Mouse (Mus musculus) liver, adult 2 months (tissue): ENCODE measurements around the gene Ap1b1.

Source experiments
- CTCF ChIP-seq: fragments of 200-500 bp; IDR thresholded peaks from 2 replicates; pipeline ENCODE4 v1.5.1; 2011; ENCODE audit warnings: low read depth, low read length, control low read depth
- POLR2A ChIP-seq: fragments of 200-500 bp; IDR thresholded peaks from 2 replicates; pipeline ENCODE4 v1.6.1; 2011; ENCODE audit warnings: low read length, control low read depth; ENCODE audit not compliant: insufficient read depth; ENCODE audit errors: extremely low read depth

DNA sequence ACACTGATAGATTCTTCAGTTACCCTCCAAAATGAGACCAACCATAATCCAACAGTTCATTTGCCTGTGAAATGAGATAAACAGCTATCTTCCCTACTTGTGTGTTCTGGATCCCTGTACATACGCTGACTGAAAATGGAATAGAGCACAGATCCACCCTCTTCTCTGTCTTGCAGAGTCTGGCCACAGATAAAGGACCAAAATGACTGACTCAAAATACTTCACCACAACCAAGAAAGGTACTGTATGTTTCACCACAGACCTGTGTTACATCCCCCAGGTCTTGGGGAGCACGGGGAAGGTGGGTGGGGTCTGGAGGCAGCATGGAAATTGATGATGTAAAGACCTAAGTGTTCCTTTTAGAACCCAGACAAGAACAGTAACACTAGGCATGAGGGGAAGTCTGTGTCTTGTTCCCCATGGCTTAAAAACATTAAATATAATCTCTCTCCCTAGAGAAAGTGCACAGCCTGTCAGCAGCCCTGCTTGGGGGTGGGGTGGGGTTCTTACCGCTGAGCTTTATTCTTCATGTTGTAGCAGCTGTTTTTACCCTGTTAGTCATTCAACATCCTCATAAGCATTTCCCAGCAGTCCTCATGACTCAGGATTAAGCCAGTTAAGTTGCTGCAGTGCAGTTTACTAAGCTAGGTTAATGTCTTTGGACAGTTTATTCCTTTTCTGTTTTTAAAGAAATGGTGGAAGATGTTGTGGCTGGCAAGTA is 22.9 kb downstream of the Ap1b1 start:
- TF ChIP-seq CTCF (no peak), POLR2A (no peak)
